Mouse (Mus musculus) midbrain, embryonic 11.5 days (tissue): ENCODE results near the gene Slc24a3. TPM values are rescaled to one million over a fixed set of nuclear protein-coding genes. Genes with fewer than 3 reads are reported as not detected.

Experiments
- ATAC-seq: fragments of 200-750 bp; cut with Nextera tagmentation; 2 replicates; pipeline ENCODE4 v1.8.0; 2017; ENCODE audit warnings: moderate TSS enrichment, moderate library complexity; ENCODE audit not compliant: low FRiP score
- DNase-seq: peaks from one replicate; pipeline ENCODE4 v3.0.0; 2015; ENCODE audit warnings: low spot score; ENCODE audit errors: missing footprints
- H3K27ac ChIP-seq: fragments of 300-500 bp; sonication (generic); 2 replicates; pipeline ENCODE4 v1.5.1; 2014; ENCODE audit warnings: low read depth, low read length
- H3K27me3 ChIP-seq: fragments of 300-500 bp; sonication (generic); 2 replicates; pipeline ENCODE4 v1.6.1; 2014; ENCODE audit warnings: mild to moderate bottlenecking, low read length, moderate library complexity, mixed read lengths; ENCODE audit not compliant: control insufficient read depth, insufficient read depth
- H3K36me3 ChIP-seq: fragments of 300-500 bp; sonication (generic); 2 replicates; pipeline ENCODE4 v1.6.1; 2014; ENCODE audit warnings: mild to moderate bottlenecking, low read length, moderate library complexity, mixed read lengths; ENCODE audit not compliant: control insufficient read depth, insufficient read depth
- H3K4me1 ChIP-seq: fragments of 300-500 bp; sonication (generic); 2 replicates; pipeline ENCODE4 v1.6.1; 2014; ENCODE audit warnings: low read length; ENCODE audit not compliant: control insufficient read depth, insufficient read depth
- H3K4me2 ChIP-seq: fragments of 300-500 bp; sonication (generic); 2 replicates; pipeline ENCODE4 v1.6.1; 2014; ENCODE audit warnings: mild to moderate bottlenecking, moderate library complexity
- H3K4me3 ChIP-seq: fragments of 300-500 bp; sonication (generic); 2 replicates; pipeline ENCODE4 v1.5.1; 2014; ENCODE audit warnings: low read depth, low read length
- H3K9ac ChIP-seq: fragments of 300-500 bp; sonication (generic); 2 replicates; pipeline ENCODE4 v1.6.1; 2014; ENCODE audit warnings: low read length
- H3K9me3 ChIP-seq: fragments of 300-500 bp; sonication (generic); 2 replicates; pipeline ENCODE4 v1.6.1; 2016; ENCODE audit warnings: low read length; ENCODE audit not compliant: control insufficient read depth
- WGBS: fragments of 180-500 bp; shearing (Covaris S2); extraction: QIAGEN DNeasy Blood & Tissue Kit; methylation state at CpG from one replicate; pipeline ENCODE4 v1.1.7; 2014; 5-methylcytosine and 5-hydroxymethylcytosine counted together
- polyA plus RNA-seq: library from polyadenylated mRNA; unstranded; fragments of >200 nt; fragmentation: Nextera tagmentation; extraction: Ambion mirVana; gene quantifications from 2 replicates; pipeline ENCODE4 v1.2.1, GENCODE M21; 2014

Gene Slc24a3
- polyA plus RNA-seq, 1 experiment from 2014 or later, result 1.9 TPM

GRCm38 (mm10) chr2:145675142-145675755 lies 507.7 kb downstream of the Slc24a3 start, which contains the start of gene Rin2:
Gene Rin2 (plus strand): TSS chr2:145675215.
- no peaks in the 10 kb centered on the region for H3K36me3 ChIP-seq
- DNase-seq (peak; percentile 95), ATAC-seq (peak; percentile 92)
- no peak within 1 kb of the TSS for H3K27ac ChIP-seq
- peak within 1 kb of the TSS; percentile 92 for H3K4me2 ChIP-seq
- no peaks in the 10 kb centered on the region for H3K9me3 ChIP-seq
- under 1% methylated on average over 33 of the region's 33 CpGs for WGBS
- H3K4me1 ChIP-seq, result peaks cover 7% of the 10 kb centered on the region
- no peaks in the 10 kb centered on the region; the same call in 1 of the 2 replicates for H3K27me3 ChIP-seq
- peak within 1 kb of the TSS; percentile 65 for H3K4me3 ChIP-seq
- H3K9ac ChIP-seq, result peak within 1 kb of the TSS; percentile 84

GRCm38 (mm10) chr2:145675756-145676543 lies 508.4 kb downstream of the Slc24a3 start:
- Histone ChIP-seq H3K4me2 (peak overlapping the region; percentile 92), H3K27ac (no peak overlapping the region), H3K4me1 (peaks cover 7% of the 10 kb centered on the region), H3K4me3 (peak overlapping the region; percentile 65), H3K27me3 (no peaks in the 10 kb centered on the region; the same call in 1 of the 2 replicates), H3K36me3 (no peaks in the 10 kb centered on the region), H3K9me3 (no peaks in the 10 kb centered on the region), H3K9ac (peak overlapping the region; percentile 84)
- ATAC-seq (peak; percentile 20; the same call in 1 of the 2 replicates), DNase-seq (peak; percentile 93)
- WGBS, result 9% methylated on average over 27 of the region's 27 CpGs

GRCm38 (mm10) chr2:145676544-145676925 lies 509.0 kb downstream of the Slc24a3 start:
- no peak overlapping the region for H3K27ac ChIP-seq
- ATAC-seq (no peak), DNase-seq (no peak)
- H3K36me3 ChIP-seq, result no peaks in the 10 kb centered on the region
- peaks cover 7% of the 10 kb centered on the region for H3K4me1 ChIP-seq
- H3K4me2 ChIP-seq, result no peak overlapping the region; the same call in 1 of the 2 replicates
- H3K9ac ChIP-seq, result no peak overlapping the region
- H3K9me3 ChIP-seq, result no peaks in the 10 kb centered on the region
- H3K27me3 ChIP-seq, result no peaks in the 10 kb centered on the region; the same call in 1 of the 2 replicates
- 72% methylated on average over 3 of the region's 3 CpGs for WGBS
- no peak overlapping the region for H3K4me3 ChIP-seq

- DNase-seq (no peak), ATAC-seq (no peak)
- Histone ChIP-seq H3K27me3 (no peaks in the 10 kb centered on the region; the same call in 1 of the 2 replicates), H3K9ac (no peak overlapping the region), H3K27ac (no peak overlapping the region), H3K36me3 (no peaks in the 10 kb centered on the region), H3K4me3 (no peak overlapping the region), H3K4me1 (peaks cover 7% of the 10 kb centered on the region), H3K4me2 (no peak overlapping the region), H3K9me3 (no peaks in the 10 kb centered on the region)
- 80% methylated on average over 2 of the region's 2 CpGs for WGBS
These were observed 509.4 kb downstream of the Slc24a3 start for GRCm38 (mm10) chr2:145676936-145677335.

GRCm38 (mm10) chr2:145680141-145680540 lies 512.6 kb downstream of the Slc24a3 start:
- no peaks in the 10 kb centered on the region; the same call in 1 of the 2 replicates for H3K27me3 ChIP-seq
- no peak overlapping the region for H3K9ac ChIP-seq
- H3K36me3 ChIP-seq, result no peaks in the 10 kb centered on the region
- H3K9me3 ChIP-seq, result no peaks in the 10 kb centered on the region
- DNase-seq (no peak), ATAC-seq (no peak)
- no peak overlapping the region for H3K4me3 ChIP-seq
- no peak overlapping the region for H3K4me2 ChIP-seq
- H3K4me1 ChIP-seq, result peaks cover 4% of the 10 kb centered on the region; the same call in 1 of the 2 replicates
- no peak overlapping the region for H3K27ac ChIP-seq
- 78% methylated on average over 2 of the region's 2 CpGs for WGBS

GRCm38 (mm10) chr2:145680762-145681161 lies 513.2 kb downstream of the Slc24a3 start:
- DNase-seq, result no peak
- H3K27ac ChIP-seq, result no peak overlapping the region
- H3K9ac ChIP-seq, result no peak overlapping the region
- no peaks in the 10 kb centered on the region for H3K9me3 ChIP-seq
- H3K4me1 ChIP-seq, result peaks cover 1% of the 10 kb centered on the region; the same call in 1 of the 2 replicates
- 82% methylated on average over 9 of the region's 9 CpGs for WGBS
- no peaks in the 10 kb centered on the region for H3K27me3 ChIP-seq
- ATAC-seq, result no peak
- no peak overlapping the region for H3K4me2 ChIP-seq
- H3K4me3 ChIP-seq, result no peak overlapping the region
- no peaks in the 10 kb centered on the region for H3K36me3 ChIP-seq

GRCm38 (mm10) chr2:145681626-145682025 lies 514.1 kb downstream of the Slc24a3 start:
- Histone ChIP-seq H3K27ac (no peak overlapping the region), H3K4me3 (no peak overlapping the region), H3K27me3 (no peaks in the 10 kb centered on the region), H3K4me1 (no peaks in the 10 kb centered on the region), H3K9ac (no peak overlapping the region), H3K9me3 (no peaks in the 10 kb centered on the region), H3K36me3 (no peaks in the 10 kb centered on the region), H3K4me2 (no peak overlapping the region)
- ATAC-seq (no peak), DNase-seq (no peak)
- WGBS, result 78% methylated on average over 4 of the region's 4 CpGs

GRCm38 (mm10) chr2:145682924-145683323 lies 515.4 kb downstream of the Slc24a3 start:
- DNase-seq, result no peak
- no peak overlapping the region for H3K4me2 ChIP-seq
- H3K9me3 ChIP-seq, result no peaks in the 10 kb centered on the region
- 74% methylated on average over 3 of the region's 3 CpGs for WGBS
- H3K36me3 ChIP-seq, result no peaks in the 10 kb centered on the region
- ATAC-seq, result no peak
- no peak overlapping the region for H3K9ac ChIP-seq
- no peak overlapping the region for H3K27ac ChIP-seq
- H3K27me3 ChIP-seq, result no peaks in the 10 kb centered on the region
- H3K4me3 ChIP-seq, result no peak overlapping the region
- no peaks in the 10 kb centered on the region for H3K4me1 ChIP-seq

- Histone ChIP-seq H3K9ac (no peak overlapping the region), H3K27ac (no peak overlapping the region), H3K9me3 (no peaks in the 10 kb centered on the region), H3K4me2 (no peak overlapping the region), H3K4me3 (no peak overlapping the region), H3K36me3 (no peaks in the 10 kb centered on the region), H3K27me3 (no peaks in the 10 kb centered on the region), H3K4me1 (no peaks in the 10 kb centered on the region)
- 86% methylated on average over 3 of the region's 3 CpGs for WGBS
- DNase-seq (no peak), ATAC-seq (no peak)
These were observed 516.0 kb downstream of the Slc24a3 start for GRCm38 (mm10) chr2:145683536-145683935.
